Mouse (Mus musculus): Measurements from ENCODE around the gene Alox12.

Alox12 gene

GRCm38 (mm10) chr11:70193354-70194285, 61.5 kb downstream of the Alox12 start:
- no peak for DNase-seq (ENCODE audit: low read depth)

DNA sequence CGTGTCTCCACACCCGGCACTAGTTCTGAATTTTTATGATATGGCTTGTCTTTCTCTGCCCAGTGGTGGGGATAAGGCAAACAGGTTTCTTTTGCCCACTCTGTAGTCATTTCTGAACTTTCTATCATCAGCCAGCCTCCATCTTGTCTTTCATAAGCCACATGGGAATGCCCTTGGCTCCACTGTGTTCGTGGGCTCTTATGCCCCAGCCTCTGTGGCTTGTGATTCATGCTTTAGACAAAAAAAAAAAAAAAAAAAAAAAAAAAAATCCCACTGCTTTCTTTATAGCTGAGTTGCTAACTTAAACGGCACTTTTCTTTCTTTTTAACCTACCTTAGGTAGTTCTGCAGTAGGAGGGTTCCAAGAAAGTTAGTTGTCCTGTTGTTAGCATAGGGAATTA, 63.0 kb downstream of the Alox12 start:
- DNase-seq (ENCODE audit: low read depth) = no peak
